Mouse (Mus musculus) heart, postnatal 14 days (tissue): Measurements from ENCODE around the gene Nme6. TPM values are rescaled to one million over a fixed set of nuclear protein-coding genes. Genes with fewer than 3 reads are reported as not detected.

ENCODE experiments used
- DNase-seq, 2 experiments: peaks; one replicate each; pipeline ENCODE4 v3.0.0; 2021 to 2022
- intact Hi-C: fragments of 180-260 bp; cut with DNase I; formaldehyde crosslinking; loops from one replicate; pipeline ENCODE4 v1.15.1; 2025
- microRNA-seq, 2 experiments: library from miRNA; unstranded; fragments of <30 nt; microRNA quantifications; one replicate each; pipeline ENCODE4 v1.2.0; 2021 to 2022
- total RNA-seq, 2 experiments: library from RNA; stranded (reverse); gene quantifications; 2 replicates each; pipeline ENCODE4 v1.2.3; 2021

Nme6 gene
- total RNA-seq, 2 experiments from 2014 or later: 16.0 to 16.4 TPM

- no peak for DNase-seq
- intact Hi-C loops: loop anchor here (5.0 to 10.0 kb wide), 3 partner anchors 176 to 858 kb away; no protein-coding TSS in a partner anchor
These were observed 30.5 kb downstream of the Nme6 start for GRCm38 (mm10) chr9:109863085-109863484.

- intact Hi-C loops: loop anchor here (10.0 kb wide), 2 partner anchors 741 to 861 kb away; no protein-coding TSS in a partner anchor
- no peak for DNase-seq
These were observed 33.7 kb downstream of the Nme6 start for GRCm38 (mm10) chr9:109866218-109866617.

DNA sequence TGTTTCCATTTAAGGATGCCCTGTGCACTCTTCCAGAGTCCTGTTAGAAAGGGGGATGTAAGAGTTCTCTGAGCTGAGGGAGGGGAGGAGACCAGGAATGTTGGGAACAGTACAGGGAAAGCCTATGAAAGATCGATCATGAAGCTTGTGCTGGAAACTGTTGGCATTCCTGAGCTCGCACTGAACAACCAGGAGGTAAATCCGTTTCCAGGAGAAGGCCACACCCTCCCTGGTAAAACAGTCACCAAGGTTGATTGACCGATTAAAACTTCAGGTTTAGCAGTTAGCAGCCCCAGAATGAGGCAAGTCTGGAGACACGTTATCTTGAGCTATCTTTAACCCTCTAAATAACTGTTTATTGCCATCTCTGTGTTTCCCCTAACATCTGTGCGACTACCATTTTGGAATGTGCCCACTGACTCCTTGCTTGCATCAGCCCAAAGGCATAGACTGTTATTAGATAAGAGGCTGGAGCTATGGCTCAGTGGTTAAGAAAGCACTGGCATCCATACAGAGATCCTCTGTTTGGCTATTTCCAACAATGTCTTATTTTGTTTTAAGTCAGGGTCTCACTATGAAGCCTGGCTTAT lies 38.5 kb downstream of the Nme6 start:
- DNase-seq: no peak
- intact Hi-C loops: no loop called here

- intact Hi-C loops: no loop called here
- DNase-seq: peak; percentile 97 to 98
These were observed 42.5 kb downstream of the Nme6 start, which contains the start of gene Cdc25a for GRCm38 (mm10) chr9:109874797-109875691. Cdc25a (plus strand) TSS chr9:109875579.

GRCm38 (mm10) chr9:109875695-109876601 lies 43.4 kb downstream of the Nme6 start:
- intact Hi-C loops: no loop called here
- DNase-seq: peak; percentile 73 to 76

- intact Hi-C loops: no loop called here
- no peak for DNase-seq
These were observed 44.2 kb downstream of the Nme6 start for GRCm38 (mm10) chr9:109876756-109877155.

DNA sequence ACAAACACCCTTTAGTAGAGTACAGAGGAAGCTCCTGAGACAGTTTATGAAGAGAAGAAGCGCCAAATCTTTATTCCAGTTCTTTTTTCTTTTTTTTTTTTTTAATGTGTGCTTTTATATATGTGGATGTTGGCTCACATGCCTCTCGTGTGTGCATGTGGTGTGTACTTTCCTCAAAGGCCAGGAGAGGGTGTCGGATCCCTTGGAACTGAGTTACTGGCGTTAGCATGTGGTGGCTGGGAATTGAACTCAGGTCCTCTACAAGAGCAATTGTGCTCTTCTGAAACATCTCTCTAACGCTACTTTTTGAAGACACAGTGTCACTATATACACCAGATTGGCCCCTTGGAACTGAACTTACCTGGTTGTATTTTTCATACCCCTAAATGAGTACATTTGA lies 45.1 kb downstream of the Nme6 start:
- DNase-seq: no peak
- intact Hi-C loops: no loop called here

- intact Hi-C loops: no loop called here
- DNase-seq: no peak
These were observed 46.8 kb downstream of the Nme6 start for GRCm38 (mm10) chr9:109879305-109879704.

GRCm38 (mm10) chr9:109886259-109886658 lies 53.7 kb downstream of the Nme6 start:
- DNase-seq: no peak

DNA sequence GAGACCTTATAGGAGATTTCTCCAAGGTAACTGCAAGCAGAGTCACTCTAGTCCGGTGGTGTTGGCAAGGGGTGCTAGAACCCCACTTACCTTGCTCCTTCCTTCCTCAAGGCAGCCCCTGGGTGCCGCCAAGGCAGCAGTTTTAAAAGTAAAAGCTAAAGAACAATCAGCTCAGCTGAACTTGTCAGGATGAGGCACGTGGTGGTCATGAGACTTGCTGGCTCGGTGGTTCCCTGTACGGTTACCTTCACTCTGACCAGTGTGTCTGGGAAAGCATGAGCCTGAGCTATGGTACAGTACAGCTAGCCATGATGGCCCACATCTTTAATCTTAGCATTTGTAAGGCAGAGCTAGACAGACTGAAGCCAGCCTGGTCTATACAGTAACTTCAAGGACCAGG lies 54.8 kb downstream of the Nme6 start:
- intact Hi-C loops: no loop called here

More at GRCm38 (mm10) chr9:109886259-109886658, 53.7 kb downstream of the Nme6 start:
- intact Hi-C loops: no loop called here

DNA sequence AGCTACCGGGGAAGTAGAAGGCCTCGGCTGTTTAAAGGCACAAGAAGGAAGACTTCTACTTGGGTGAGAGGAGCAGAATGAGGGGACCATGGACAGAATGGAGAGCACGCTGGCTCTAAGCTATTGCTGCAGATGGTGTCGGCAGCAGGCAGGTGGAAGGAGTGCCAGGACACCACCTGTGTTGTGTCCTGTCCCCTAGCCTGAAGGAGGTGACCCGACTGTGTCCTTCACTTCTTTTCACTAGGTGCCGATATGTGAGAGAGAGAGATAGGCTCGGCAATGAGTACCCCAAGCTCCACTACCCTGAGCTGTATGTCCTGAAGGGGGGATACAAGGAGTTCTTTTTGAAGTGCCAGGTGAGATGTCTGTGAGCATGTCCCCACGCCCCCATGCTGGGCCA lies 59.0 kb downstream of the Nme6 start:
- no peak for DNase-seq
- intact Hi-C loops: no loop called here

More for the DNA sequence above, 54.8 kb downstream of the Nme6 start:
- no peak for DNase-seq

Small RNAs within 50 kb of the gene (microRNA-seq; reads per million reads assigned to microRNA genes)
- 0.24 to 0.81 reads per million in 2 experiments for gene Mir7089

Other genes with a start within 250 kb of the Nme6 start
- gene Fbxw24, start 206.7 kb upstream of the Nme6 start, total RNA-seq: not detected
- not detected for gene Fbxw25, start 168.1 kb upstream of the Nme6 start, total RNA-seq
- not detected for gene Fbxw18, start 130.0 kb upstream of the Nme6 start, total RNA-seq
- gene Fbxw26, start 86.7 kb upstream of the Nme6 start, total RNA-seq: not detected
- gene Fbxw27, start 42.1 kb upstream of the Nme6 start, total RNA-seq: not detected
- gene Spink8, start 20.5 kb upstream of the Nme6 start, total RNA-seq: not detected
- gene Camp, start 16.9 kb downstream of the Nme6 start, total RNA-seq: under 1 TPM in 1 of 2 experiments, not detected in 1; 0.61 TPM
- gene Cdc25a, start 42.8 kb downstream of the Nme6 start, total RNA-seq: 1 to 10 TPM; 5.7 to 6.1 TPM
- gene Map4, start 98.7 kb downstream of the Nme6 start, total RNA-seq: 100 to 1,000 TPM; 252 to 276 TPM